Mouse (Mus musculus) right cerebral cortex, postnatal 14 days (tissue): ENCODE data around the gene Wdr1.

Experiments
- DNase-seq: peaks from one replicate; pipeline ENCODE4 v3.0.0; 2022

The Wdr1 gene

DNA sequence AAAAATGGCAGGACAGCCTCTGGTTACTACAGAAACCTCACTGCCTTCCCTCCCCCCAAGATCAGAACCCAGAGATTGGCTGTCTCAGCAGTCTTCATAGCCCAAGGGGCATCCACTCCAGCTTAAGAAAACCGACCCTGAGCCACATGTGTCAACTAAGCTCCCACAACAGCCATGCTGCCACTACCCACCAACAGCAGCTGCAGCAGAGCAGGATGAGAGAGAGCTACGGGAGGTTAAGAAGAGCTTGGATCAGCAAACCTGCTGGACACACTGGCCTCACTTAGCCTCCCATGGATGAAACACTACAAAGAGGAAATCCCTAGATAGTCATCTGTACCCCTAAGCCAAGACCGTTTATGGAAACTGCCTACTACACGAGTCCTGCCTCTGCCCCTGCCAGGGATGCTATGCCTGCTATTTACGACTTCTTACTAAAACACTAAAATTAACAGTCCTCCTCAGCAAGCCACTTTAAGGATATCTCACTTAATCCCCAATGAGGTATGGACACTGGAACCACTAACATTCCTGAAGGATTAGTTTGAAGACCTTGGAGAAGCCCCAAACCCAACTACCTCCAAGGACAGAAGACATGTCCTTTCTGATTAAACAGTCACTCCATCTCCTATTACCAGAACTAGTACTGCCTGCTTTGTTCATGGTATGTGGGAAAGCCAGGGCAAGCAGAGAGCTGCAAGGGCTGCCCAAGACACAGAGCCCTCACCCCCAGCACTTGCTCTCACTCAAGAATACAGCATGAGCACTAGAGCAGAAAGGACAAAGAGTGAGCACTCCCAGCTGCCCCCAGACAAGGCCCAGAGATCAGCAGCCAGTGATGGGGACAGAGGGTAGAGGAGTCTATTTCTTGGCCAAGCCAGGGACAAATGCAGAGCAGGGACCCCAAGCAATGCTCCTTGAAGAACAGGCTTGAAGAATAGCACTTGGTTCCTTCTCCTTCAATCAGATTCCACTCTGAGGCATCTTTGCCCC lies 18.3 kb downstream of the Wdr1 start:
- DNase-seq, result no peak

DNA sequence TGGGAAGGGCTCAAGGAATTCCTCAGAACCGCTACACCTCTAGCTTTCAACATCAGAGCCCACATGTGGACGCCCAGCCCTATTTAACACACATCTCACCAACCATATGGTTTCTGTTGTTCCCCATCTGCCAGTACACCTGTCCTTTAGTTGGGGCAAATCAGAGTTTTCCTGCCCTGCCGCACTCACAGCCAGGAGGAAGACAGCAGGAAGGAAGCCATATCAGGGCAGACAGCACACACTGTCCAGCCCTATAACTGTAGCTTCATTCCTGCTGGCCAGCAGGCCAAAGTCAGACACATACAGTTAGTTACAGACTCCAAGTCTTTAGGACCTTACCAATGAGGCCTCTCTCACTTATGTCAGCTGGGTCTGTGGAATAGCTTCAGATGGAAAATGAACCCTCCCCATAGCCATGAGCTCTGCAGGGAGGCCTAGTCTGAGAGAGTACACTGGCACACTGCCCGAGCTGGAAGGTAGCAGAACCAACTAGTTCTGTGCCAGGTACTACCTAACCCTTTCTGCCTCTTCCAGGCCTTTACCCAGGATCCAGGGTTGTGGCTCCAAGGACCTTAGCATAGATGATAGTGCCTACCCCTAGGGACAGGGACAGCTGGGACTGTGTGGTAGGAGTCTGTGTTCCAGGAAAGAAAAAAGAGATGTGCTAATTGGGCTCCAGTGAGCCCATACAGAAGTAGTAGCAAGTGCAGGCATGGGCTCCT lies 19.4 kb downstream of the Wdr1 start:
- no peak for DNase-seq

DNA sequence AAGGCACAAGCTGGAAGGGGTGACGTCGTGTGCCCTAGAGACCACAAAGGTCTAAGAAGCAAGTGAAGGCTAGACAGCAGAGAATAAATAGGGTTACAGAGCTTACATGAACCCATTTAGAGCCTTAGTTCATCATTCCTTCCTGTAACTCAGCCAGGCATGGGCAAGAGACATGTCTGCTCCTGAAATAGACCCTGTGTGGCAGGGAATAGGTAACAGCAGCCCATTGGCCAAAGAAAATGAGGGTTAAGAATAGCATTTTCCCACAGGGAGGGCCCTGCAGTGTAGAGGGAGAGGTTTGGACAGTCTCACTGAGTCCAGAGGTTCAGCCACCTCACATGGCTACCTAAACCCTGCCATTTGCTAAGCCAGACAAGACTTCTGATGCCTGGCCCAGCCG lies 21.3 kb downstream of the Wdr1 start:
- no peak for DNase-seq

DNA sequence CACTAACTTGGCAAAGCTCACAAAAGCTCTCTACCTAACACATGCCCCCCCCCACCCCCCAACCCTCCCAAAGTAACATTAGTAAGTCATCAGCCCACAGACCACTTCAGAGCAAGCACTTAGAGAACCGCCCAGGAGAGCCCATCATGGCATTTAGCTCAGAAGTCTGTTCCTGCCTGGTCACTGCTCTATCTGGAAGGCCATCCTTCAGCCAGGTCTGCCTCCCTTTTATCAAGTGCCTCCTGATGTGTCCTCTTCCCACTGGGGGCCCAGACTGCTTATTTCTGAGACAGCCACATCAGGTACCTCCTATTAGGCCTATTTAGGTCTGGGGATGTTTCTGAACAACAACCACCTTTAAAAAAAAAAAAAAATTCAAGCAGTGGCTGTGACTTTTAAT lies 22.1 kb downstream of the Wdr1 start:
- DNase-seq, result no peak

DNA sequence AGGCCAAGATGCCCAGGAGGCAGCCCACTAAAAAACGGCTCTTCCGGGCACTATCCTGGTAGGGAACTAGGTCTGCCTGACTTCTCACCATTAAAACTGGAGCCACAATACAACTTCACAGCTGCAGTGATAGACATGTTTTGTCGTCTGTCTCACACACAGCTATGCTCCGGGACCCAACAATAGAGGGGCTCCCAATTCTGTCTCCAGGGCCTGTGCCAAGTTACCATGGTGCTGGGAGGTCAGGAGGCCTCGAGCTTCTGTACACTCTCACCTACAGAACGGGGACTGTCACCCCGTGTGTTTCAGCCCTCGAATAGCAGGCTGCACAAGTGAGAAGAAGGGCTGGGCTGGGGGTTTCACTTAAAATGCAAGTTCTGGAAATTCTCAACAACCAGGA lies 24.5 kb downstream of the Wdr1 start:
- DNase-seq, result no peak

DNA sequence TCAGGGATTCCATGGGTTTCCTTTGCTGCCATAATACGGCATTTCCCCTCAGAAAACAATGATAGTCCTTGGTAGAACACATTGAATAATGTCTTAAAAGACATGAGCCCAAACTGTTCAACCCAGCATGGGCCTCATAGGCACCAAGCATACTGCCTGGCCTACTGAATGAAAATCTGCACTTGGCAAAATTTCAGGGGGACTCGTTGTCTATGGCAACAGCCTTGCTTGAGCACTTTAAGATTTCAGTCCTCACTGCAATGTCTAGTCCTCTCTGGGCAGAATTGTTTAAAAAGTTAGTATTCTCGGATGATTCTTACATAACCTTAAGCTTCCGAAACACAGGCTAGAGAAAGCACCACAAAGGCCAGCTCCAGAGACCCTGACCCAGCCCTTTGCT lies 25.2 kb downstream of the Wdr1 start:
- DNase-seq, result no peak

DNA sequence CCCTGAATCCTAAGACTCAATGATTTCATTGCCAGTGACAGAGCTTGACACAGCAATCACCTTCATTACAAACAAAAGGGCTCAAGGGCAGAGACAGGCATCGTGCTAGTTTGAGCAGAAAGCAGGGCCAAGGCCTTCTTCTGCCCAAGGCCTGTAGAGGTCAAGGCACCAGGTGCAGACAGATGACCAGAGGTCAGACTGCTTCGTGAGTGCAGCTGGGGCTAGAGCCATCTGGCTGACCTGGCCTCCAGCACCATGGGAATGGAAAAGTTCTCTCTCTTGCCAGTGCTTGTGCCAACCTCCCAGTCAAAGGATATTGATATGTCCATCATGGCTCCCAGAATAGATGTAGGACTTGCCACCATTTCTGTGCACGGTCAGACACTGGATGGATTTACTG lies 26.2 kb downstream of the Wdr1 start:
- no peak for DNase-seq

DNA sequence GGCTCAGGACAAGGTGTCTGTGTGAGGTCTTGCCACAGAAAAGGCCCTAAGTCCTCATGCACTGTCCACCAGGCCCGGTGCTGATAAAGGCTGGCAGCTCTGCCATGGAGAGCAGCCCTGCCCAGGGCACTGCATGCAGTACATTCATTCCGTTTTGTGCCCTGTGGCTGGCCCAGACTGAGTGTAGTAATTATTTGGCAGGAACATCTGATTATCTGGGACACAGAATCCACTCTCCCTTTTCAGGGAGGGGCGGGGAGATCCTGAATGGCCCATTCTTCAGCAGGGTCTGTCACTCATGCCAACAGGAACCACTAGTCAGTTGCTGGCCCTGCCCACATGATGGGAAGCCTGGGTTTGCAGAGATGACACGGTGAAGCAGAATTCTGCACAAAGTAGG lies 30.9 kb downstream of the Wdr1 start:
- DNase-seq, result peak; percentile 24

DNA sequence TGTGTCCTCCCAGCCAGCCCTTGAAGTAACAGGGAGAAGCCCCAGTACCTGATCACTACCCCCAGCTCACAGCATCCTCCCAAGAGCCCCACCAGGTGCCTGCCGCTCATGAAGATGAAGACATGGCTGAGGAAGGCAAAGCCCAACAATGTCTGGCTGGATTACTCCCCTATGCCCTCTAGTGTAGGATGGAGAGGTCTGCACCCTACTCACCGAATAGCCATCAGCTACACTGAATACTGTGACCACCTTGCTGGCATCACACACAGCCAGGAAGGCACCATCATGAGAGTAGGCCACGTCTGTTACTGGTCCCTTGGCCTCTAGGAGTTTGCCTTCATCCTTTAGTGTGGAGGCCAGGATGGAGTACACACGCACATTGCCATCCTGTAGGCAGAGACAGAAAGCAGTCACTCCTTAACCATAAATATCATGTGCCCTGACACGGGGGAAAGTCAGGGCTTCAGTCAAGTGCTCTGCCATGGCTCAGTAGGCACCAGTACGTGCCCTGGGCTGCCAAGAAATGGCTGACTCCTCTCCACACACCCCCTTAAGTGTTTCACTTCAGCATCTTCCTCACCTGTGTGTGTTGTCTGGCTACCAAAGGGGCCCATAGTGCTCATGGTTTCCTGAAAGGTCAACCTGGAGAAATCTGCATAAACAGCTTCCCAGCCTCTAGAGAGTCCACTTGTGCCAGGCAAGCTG lies 33.1 kb downstream of the Wdr1 start:
- no peak for DNase-seq

DNA sequence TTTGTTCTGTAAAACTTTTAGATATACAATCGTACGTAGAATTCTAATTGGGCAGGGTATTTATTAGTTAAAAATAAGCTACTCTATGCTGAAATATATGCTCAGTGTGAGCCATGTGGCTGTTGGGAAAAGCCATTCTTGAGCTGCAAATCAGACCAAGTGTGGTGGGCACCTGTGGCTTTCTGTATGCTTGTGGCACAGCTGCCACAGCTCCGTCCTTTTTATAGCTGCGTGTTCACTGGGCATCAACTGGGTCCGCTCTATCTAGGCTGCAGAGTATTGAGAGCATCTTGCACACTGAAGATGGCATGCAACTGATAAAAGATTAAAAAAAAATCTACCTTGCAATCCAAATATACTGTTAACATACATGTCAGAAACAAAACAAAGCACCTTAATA lies 40.0 kb downstream of the Wdr1 start:
- DNase-seq, result no peak

DNA sequence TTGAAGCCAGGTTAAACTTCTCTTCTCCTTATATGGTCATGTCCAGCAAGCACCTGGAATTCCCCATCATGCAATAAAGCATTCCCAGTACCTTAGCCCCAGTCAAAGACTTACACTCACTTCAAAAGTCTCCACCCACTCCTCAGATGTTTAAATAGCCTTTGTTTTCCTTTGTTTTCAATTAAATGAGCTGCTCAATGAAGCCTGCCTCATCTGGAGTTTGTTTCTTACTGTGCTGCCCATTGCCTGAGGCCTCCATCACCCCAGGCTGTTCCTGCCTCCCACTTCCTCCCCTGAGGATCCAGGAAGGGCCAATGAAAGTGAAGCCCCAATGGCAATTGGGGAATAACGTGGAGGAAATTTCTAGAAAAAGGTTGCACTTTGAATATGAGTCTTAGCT lies 42.2 kb downstream of the Wdr1 start:
- no peak for DNase-seq

DNA sequence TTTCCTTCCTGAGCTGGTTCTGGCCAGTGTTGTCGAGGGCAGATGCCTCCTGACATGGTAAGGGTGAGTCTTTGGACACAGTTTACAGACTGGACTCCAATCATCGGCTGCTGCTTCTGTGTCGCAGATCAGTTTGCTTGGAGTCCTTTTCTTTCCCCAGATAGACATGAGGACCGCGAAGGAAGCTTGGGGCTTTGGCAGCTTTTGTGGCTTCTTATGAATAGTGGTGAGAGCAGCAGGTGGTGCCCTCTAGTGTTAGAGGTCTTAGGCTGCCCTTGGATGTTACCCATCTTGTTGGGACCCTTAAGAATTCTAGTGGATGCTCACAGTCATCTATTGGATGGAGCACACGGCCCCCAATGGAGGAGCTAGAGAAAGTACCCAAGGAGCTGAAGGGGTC lies 46.8 kb downstream of the Wdr1 start:
- DNase-seq, result peak; percentile 52

DNA sequence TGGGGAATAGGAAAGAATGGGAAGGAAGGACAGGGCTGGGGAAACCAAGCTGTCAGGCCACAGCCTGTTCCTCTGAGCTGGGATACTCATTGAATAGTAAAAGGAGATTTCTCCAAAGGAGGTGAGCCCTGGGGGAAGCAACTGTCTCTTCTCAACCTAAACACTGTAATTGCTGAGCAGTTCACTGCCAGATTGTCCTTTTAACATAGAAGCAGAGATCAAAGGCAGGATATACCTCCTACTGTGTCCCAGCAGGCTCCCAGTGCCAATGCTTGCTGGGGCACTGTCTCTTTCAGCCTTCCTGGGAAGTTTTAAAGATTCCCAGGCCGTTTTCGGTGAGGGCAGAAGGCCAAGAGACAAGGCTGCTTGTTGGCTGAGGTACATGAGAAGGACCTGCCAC lies 50.0 kb downstream of the Wdr1 start:
- DNase-seq, result no peak

DNA sequence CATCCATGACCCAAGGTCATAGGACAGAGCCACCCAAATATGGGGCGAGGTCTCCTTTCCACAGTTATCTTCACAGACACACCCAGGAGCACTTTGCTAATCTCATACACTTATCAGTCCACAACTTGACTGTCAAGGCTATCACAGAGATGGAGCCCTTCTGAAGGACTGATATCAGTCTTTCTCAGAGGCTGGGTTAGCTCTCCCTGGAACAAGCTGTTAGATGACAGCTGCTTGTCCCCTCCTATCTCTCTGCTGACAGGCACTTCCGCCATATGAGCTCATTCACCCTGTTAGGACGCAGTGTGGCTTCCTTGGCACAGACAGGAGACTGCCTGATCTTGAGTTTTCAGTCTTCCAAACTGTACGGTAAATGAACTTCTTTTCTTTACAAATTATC lies 53.5 kb downstream of the Wdr1 start:
- DNase-seq, result no peak

DNA sequence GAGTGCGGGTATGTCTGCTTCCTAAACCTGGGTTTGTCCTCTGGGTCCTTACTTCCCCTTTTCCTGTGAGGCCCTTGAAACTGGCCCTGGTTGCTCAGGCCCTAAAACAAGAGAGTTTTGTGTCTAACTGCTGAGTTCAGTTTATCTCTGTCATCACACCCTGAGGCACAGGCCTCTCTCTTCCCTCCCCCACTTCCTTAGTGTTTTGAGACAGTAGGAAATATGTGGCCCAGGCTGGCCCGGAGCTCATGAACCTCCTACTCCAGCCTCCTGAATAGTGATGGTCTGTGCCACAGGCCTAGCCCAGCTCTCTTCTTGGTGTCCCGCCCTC lies 57.6 kb downstream of the Wdr1 start:
- no peak for DNase-seq

DNA sequence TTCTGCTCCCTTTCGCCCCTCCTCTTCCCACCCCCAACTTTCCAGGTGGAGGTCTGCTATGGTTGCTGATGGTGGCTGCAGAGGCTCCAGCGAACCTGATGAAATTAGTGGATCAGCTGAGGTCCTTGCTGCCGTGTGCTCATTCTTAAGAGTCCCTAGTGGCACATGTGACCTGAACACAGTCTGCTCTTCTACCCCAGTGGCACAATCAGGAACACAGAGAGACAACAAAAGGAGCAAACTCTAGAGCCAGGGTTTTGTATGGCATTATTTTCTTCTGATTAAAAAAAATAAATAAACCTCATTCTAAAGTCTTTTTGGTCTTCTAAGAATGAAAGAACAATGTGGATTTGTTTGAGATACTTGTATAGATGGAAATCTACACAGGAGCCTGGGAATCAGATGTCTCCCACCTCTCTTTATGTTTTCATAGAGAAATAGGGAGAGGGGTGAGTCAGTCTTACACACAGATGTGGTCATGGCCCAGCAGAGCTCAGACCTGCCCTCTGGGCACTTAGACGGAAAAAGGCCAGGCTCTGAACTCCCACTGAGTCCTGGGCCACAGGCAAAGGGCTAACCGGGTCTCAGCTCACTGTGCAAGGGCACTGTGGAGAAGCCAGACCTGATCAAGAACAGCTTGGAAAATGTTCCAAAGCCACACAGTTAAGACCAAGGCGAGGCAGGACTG lies 58.1 kb downstream of the Wdr1 start:
- DNase-seq, result no peak

DNA sequence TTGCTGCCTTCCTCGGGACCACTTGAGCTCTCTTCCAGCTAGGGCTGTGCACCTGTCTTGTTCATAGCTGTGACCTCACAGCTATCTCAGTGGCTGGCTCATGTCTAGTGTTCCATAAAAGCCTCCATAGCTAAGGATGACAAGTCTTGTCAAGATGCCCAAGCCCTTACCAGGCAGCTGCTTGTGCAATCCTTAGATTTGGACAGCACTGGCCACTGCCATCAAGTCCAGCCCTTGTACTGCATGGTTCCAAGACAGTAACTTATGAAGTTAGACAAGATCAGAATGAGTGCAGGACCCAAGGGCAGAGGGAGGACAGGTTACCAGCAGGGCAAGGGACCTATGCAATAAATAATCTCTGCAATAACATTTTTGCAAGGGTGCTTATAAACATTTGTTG lies 58.9 kb downstream of the Wdr1 start:
- DNase-seq, result no peak

DNA sequence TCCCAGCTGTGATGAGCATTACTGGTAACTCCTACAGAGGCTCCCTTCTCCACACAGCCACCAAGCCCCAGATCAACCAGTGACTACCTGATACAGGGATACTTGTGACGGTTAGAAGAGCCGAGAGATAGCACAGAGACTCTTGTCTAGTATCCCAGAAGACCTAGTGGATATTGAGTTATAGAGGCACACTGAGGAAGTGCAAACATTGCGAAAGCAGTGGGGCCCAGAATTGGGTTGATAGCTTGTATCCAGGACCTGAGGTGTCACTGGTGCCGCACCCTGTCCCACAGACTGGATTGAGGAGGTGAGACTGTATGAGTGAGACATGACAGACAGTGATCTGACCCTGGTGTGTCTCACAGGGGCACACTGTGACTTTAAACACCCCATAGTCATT lies 60.0 kb downstream of the Wdr1 start, which contains the start of gene Slc2a9:
Gene Slc2a9, minus strand, starts transcription at position 152 of the 400 bp plus-strand sequence.
- DNase-seq, result no peak

DNA sequence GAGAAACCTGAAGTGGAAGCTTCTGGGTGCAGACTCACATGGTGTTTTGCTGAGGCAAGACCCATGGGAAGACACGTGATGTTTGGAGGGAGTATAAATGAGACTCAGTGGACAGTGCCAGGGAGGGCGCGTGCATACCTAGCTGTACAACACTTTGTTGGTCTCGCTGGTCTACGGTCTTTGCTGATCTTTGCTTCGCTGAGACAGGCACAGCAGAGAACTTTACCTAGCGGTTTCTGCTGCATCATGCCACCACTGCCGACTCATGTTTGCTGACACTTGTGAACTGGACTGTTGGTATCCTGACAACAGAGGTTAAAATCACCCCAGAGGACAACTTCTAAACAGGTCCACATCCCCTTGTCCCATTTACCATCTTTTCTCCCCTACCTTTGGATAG lies 63.0 kb downstream of the Wdr1 start:
- no peak for DNase-seq

DNA sequence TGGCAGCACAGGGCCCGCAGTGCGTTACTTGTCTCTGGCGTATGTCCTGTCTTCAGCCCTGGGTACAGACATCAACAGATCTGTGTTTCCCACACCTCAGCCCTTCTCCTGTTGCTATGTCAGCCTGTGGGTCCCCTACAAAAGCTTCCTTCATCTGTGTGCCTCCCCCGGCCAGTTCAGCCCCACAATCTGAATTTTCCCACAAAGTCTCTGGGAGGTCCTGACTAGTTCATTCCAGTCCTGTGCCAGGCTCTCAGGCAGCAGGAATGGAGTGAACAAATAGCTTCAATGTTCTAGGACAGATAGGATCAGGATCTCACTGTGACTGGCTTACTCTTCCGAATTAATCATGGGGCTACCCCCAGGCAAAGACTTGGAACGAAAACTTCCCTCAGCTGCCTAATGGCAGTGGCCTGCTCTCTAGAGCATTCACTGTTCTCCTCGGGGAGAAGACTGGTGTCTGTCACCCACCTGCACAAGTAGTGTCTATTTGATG lies 63.7 kb downstream of the Wdr1 start:
- DNase-seq, result no peak

DNA sequence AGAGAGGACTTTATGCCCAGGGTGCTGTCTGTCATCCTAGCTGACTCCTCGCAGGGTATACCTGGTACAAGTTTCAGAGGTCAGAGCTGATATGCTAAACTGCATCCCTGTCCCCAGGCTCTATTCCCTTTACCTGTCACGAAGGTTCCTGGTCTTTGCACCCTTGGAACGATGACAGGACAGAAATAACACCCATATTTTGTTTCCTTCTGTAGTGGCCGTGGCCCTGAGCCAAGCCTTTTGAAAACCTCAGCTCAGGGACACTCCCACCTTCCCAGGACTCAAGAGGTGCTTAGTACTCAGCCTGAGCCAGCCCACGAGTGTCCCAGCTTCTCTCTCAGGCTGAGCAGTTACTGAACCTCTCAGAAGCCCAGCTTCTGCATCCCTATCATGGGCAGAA lies 64.5 kb downstream of the Wdr1 start:
- no peak for DNase-seq

DNA sequence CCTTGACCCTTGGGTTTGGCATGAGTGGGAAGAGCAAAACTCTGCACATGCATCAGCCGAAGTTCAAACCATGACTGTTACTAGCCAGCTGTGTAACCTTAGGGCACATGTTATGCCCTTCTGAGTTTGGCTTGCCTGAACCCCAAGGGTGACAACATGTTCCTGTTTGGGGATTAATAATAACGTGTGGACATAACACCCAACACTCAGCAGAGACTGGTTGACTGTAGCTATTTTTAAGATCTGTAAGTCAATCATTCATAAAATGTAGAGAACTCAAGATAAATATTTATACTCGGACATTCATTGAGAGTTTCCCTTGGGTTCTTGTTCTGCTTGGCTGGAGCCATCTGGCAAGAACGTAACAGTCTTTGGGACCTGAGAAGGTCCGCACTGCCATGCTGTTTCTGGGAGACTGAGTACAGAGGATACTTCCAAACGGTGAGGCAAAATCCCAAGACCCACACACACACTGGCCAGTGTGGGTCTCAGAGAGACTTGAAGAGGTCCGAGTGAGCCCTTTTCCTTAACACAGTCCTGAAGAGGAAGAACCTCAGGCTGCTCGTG lies 66.4 kb downstream of the Wdr1 start:
- no peak for DNase-seq

DNA sequence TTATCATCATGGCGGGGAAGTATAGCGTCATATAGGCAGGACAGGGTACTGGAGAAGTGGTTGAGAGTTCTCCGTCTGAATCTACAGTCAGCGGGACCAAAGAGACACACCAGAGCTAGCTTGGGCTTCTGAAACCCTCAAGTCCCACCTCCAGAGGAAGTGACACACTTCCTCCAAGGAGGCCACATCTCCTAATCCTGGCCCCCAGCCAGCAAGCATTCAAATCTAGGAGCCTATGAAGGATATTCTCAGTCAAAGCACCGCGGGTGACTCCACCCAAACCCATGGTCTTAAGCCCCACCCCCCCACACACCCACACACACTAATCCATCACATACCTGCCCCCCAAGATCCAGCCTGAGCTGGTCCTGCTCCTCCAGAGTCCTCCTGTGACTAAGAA lies 69.1 kb downstream of the Wdr1 start:
- DNase-seq, result no peak
